Mouse (Mus musculus): ENCODE results near the gene Gfra1.

Gfra1 gene

GRCm38 (mm10) chr19:58316474-58316873, 139.2 kb downstream of the Gfra1 start:
- no peak for DNase-seq (ENCODE audit: low spot score)

GRCm38 (mm10) chr19:58315681-58316080, 140.0 kb downstream of the Gfra1 start:
- DNase-seq (ENCODE audit: low spot score) = no peak

- no peak for DNase-seq (ENCODE audit: low spot score)
Measured at GRCm38 (mm10) chr19:58314631-58315030, 141.1 kb downstream of the Gfra1 start.

- DNase-seq (ENCODE audit: low spot score) = no peak
Measured at GRCm38 (mm10) chr19:58313785-58314184, 141.9 kb downstream of the Gfra1 start.

- no peak for DNase-seq (ENCODE audit: low spot score)
Measured at GRCm38 (mm10) chr19:58312492-58312891, 143.2 kb downstream of the Gfra1 start.

GRCm38 (mm10) chr19:58310334-58311315, 145.1 kb downstream of the Gfra1 start:
- no peak for DNase-seq (ENCODE audit: low spot score)

GRCm38 (mm10) chr19:58309620-58310275, 146.0 kb downstream of the Gfra1 start:
- DNase-seq (ENCODE audit: low spot score) = no peak

- DNase-seq (ENCODE audit: low spot score) = no peak
Measured at GRCm38 (mm10) chr19:58301105-58301504, 154.6 kb downstream of the Gfra1 start.

- no peak for DNase-seq (ENCODE audit: low spot score)
Measured at GRCm38 (mm10) chr19:58297926-58298325, 157.8 kb downstream of the Gfra1 start.

- DNase-seq (ENCODE audit: low spot score) = no peak
Measured at GRCm38 (mm10) chr19:58296842-58297190, 158.9 kb downstream of the Gfra1 start.

- no peak for DNase-seq (ENCODE audit: low spot score)
Measured at GRCm38 (mm10) chr19:58295986-58296841, 159.5 kb downstream of the Gfra1 start.

- no peak for DNase-seq (ENCODE audit: low spot score)
Measured at GRCm38 (mm10) chr19:58288145-58288544, 167.6 kb downstream of the Gfra1 start.

GRCm38 (mm10) chr19:58275281-58275680, 180.4 kb downstream of the Gfra1 start:
- DNase-seq (ENCODE audit: low spot score) = no peak

- DNase-seq (ENCODE audit: low spot score) = no peak
Measured at GRCm38 (mm10) chr19:58271815-58272214, 183.9 kb downstream of the Gfra1 start.

GRCm38 (mm10) chr19:58270778-58271177, 184.9 kb downstream of the Gfra1 start:
- no peak for DNase-seq (ENCODE audit: low spot score)

- DNase-seq (ENCODE audit: low spot score) = no peak
Measured at GRCm38 (mm10) chr19:58268476-58268875, 187.2 kb downstream of the Gfra1 start.

- DNase-seq (ENCODE audit: low spot score) = no peak
Measured at GRCm38 (mm10) chr19:58266600-58266999, 189.1 kb downstream of the Gfra1 start.

GRCm38 (mm10) chr19:58260934-58261333, 194.8 kb downstream of the Gfra1 start:
- DNase-seq (ENCODE audit: low spot score) = no peak

GRCm38 (mm10) chr19:58259250-58259649, 196.5 kb downstream of the Gfra1 start:
- DNase-seq (ENCODE audit: low spot score) = no peak

- DNase-seq (ENCODE audit: low spot score) = no peak
Measured at GRCm38 (mm10) chr19:58256485-58256884, 199.2 kb downstream of the Gfra1 start.

- no peak for DNase-seq (ENCODE audit: low spot score)
Measured at GRCm38 (mm10) chr19:58255394-58255793, 200.3 kb downstream of the Gfra1 start.

GRCm38 (mm10) chr19:58254172-58254571, 201.5 kb downstream of the Gfra1 start:
- DNase-seq (ENCODE audit: low spot score) = no peak

Data from ovary, postnatal 36 days (tissue).